Mouse (Mus musculus): ENCODE measurements around the gene Kmt5c. TPM values are rescaled to one million over a fixed set of nuclear protein-coding genes. Genes with fewer than 3 reads are reported as not detected.
A peak's percentile ranks its signal among the peaks of the same experiment; 100 is the strongest.
"Not testable (repeated sequence)": the region's sequence is repeated elsewhere in the genome, so short reads cannot be mapped to it uniquely, and the experiment has no call there.

Kmt5c gene
- polyA plus RNA-seq, 1 experiment from 2014 or later, result 84.7 TPM

- H3K4me2 ChIP-seq, result peak overlapping the region; percentile 52; the same call in 1 of the 2 replicates
- ATAC-seq (ENCODE audit: low read depth), result no peak
- H3K4me3 ChIP-seq, result no peak overlapping the region
- no peaks in the 10 kb centered on the region for H3K36me3 ChIP-seq
- H3K27me3 ChIP-seq, result peaks cover 89% of the 10 kb centered on the region
- peak overlapping the region; percentile 53; the same call in 1 of the 2 replicates for H3K9ac ChIP-seq
- H3K9me3 ChIP-seq, result no peaks in the 10 kb centered on the region
- H3K4me1 ChIP-seq (replicated peaks), result peaks cover 14% of the 10 kb centered on the region
- 4% methylated on average over 20 of the region's 20 CpGs for WGBS
- H3K27ac ChIP-seq (replicated peaks), result no peak overlapping the region
Measured at GRCm38 (mm10) chr7:4777851-4778637, 38.1 kb downstream of the Kmt5c start.

- WGBS, result 39% methylated on average over 5 of the region's 5 CpGs
- H3K27me3 ChIP-seq, result peaks cover 72% of the 10 kb centered on the region
Measured at GRCm38 (mm10) chr7:4779921-4780320, 40.0 kb downstream of the Kmt5c start.

GRCm38 (mm10) chr7:4782130-4782529 lies 42.2 kb downstream of the Kmt5c start:
- Histone ChIP-seq H3K4me3 (no peak overlapping the region), H3K9me3 (no peaks in the 10 kb centered on the region), H3K27me3 (peaks cover 50% of the 10 kb centered on the region), H3K4me2 (no peak overlapping the region), H3K36me3 (no peaks in the 10 kb centered on the region), H3K27ac (replicated peaks) (no peak overlapping the region), H3K4me1 (replicated peaks) (peaks cover 8% of the 10 kb centered on the region), H3K9ac (no peak overlapping the region)
- no peak for ATAC-seq (ENCODE audit: low read depth)
- WGBS, result 48% methylated on average over 3 of the region's 3 CpGs

More at GRCm38 (mm10) chr7:4779921-4780320, 40.0 kb downstream of the Kmt5c start:
- Histone ChIP-seq H3K9ac (no peak overlapping the region), H3K4me3 (no peak overlapping the region), H3K27ac (replicated peaks) (no peak overlapping the region), H3K4me2 (no peak overlapping the region), H3K9me3 (no peaks in the 10 kb centered on the region), H3K36me3 (no peaks in the 10 kb centered on the region), H3K4me1 (replicated peaks) (peaks cover 14% of the 10 kb centered on the region)
- no peak for ATAC-seq (ENCODE audit: low read depth)

- Histone ChIP-seq H3K4me2 (no peak within 1 kb of the TSS), H3K9me3 (no peaks in the 10 kb centered on the region), H3K27me3 (peaks cover 50% of the 10 kb centered on the region), H3K4me3 (no peak within 1 kb of the TSS), H3K36me3 (no peaks in the 10 kb centered on the region), H3K9ac (no peak within 1 kb of the TSS), H3K27ac (replicated peaks) (no peak within 1 kb of the TSS), H3K4me1 (replicated peaks) (peaks cover 3% of the 10 kb centered on the region; the same call in 1 of the 2 replicates)
- 68% methylated on average over 2 of the region's 2 CpGs for WGBS
- no peak for ATAC-seq (ENCODE audit: low read depth)
Measured at GRCm38 (mm10) chr7:4782759-4783158, 42.8 kb downstream of the Kmt5c start, which contains the start of the genes Il11 and Tmem190. TSS of gene Il11 (minus strand) at chr7:4782859. TSS of gene Tmem190 (plus strand) at chr7:4782937.

- H3K9ac ChIP-seq, result no peak overlapping the region
- no peaks in the 10 kb centered on the region for H3K36me3 ChIP-seq
- H3K4me2 ChIP-seq, result no peak overlapping the region
- no peak for ATAC-seq (ENCODE audit: low read depth)
- peaks cover 6% of the 10 kb centered on the region for H3K4me1 ChIP-seq (replicated peaks)
- 81% methylated on average over 14 of the region's 14 CpGs for whole genome bisulfite sequencing
- no peak overlapping the region for H3K27ac ChIP-seq (replicated peaks)
- no peaks in the 10 kb centered on the region for H3K9me3 ChIP-seq
- H3K27me3 ChIP-seq, result peaks cover 46% of the 10 kb centered on the region
- no peak overlapping the region for H3K4me3 ChIP-seq
Measured at GRCm38 (mm10) chr7:4783667-4784268, 43.9 kb downstream of the Kmt5c start.

- 2% methylated on average over 64 of the region's 64 CpGs for WGBS
- H3K27ac ChIP-seq (replicated peaks), result peak overlapping the region; percentile 56; the same call in 1 of the 2 replicates
- ATAC-seq (ENCODE audit: low read depth), result peak; percentile 28
Measured at GRCm38 (mm10) chr7:4788499-4789435, 48.9 kb downstream of the Kmt5c start.

GRCm38 (mm10) chr7:4789436-4789935 lies 49.6 kb downstream of the Kmt5c start, which contains the start of gene Tmem238:
TSS of gene Tmem238 (minus strand) at chr7:4789656.
- H3K4me1 ChIP-seq (replicated peaks), result peaks cover 26% of the 10 kb centered on the region
- 0 out of 2 replicates have a peak, but pooled peaks have one; percentile 3 for ATAC-seq (ENCODE audit: low read depth)

More at GRCm38 (mm10) chr7:4788499-4789435, 48.9 kb downstream of the Kmt5c start:
- Histone ChIP-seq H3K4me3 (peak overlapping the region; percentile 56), H3K9me3 (no peaks in the 10 kb centered on the region), H3K27me3 (peaks cover 25% of the 10 kb centered on the region), H3K36me3 (peaks cover 2% of the 10 kb centered on the region; the same call in 1 of the 2 replicates), H3K4me2 (peak overlapping the region; percentile 89), H3K4me1 (replicated peaks) (peaks cover 19% of the 10 kb centered on the region), H3K9ac (peak overlapping the region; percentile 84)

GRCm38 (mm10) chr7:4792278-4793212 lies 52.6 kb downstream of the Kmt5c start, which contains the start of gene Rpl28:
TSS of gene Rpl28 (plus strand) at chr7:4792874.
- Histone ChIP-seq H3K27ac (replicated peaks) (peak within 1 kb of the TSS; percentile 86), H3K4me1 (replicated peaks) (peaks cover 30% of the 10 kb centered on the region), H3K4me3 (peak within 1 kb of the TSS; percentile 59), H3K36me3 (peaks cover 40% of the 10 kb centered on the region), H3K4me2 (peak within 1 kb of the TSS; percentile 90), H3K9ac (peak within 1 kb of the TSS; percentile 85), H3K9me3 (no peaks in the 10 kb centered on the region), H3K27me3 (peaks cover 21% of the 10 kb centered on the region)
- peak; percentile 89 for ATAC-seq (ENCODE audit: low read depth)
- WGBS, result 2% methylated on average over 54 of the region's 54 CpGs

More at GRCm38 (mm10) chr7:4789436-4789935, 49.6 kb downstream of the Kmt5c start, which contains the start of gene Tmem238:
- Histone ChIP-seq H3K9me3 (no peaks in the 10 kb centered on the region), H3K36me3 (peaks cover 9% of the 10 kb centered on the region), H3K4me2 (peak within 1 kb of the TSS; percentile 89), H3K4me3 (peak within 1 kb of the TSS; percentile 56), H3K27ac (replicated peaks) (peak within 1 kb of the TSS; percentile 56; the same call in 1 of the 2 replicates), H3K27me3 (peaks cover 25% of the 10 kb centered on the region), H3K9ac (peak within 1 kb of the TSS; percentile 84)
- WGBS, result 9% methylated on average over 40 of the region's 40 CpGs

GRCm38 (mm10) chr7:4793248-4793647 lies 53.3 kb downstream of the Kmt5c start:
- under 1% methylated on average over 31 of the region's 31 CpGs for whole genome bisulfite sequencing
- Histone ChIP-seq H3K9ac (peak overlapping the region; percentile 85), H3K27ac (replicated peaks) (peak overlapping the region; percentile 86), H3K27me3 (peaks cover 17% of the 10 kb centered on the region), H3K36me3 (peaks cover 44% of the 10 kb centered on the region), H3K4me3 (peak overlapping the region; percentile 59), H3K4me1 (replicated peaks) (peaks cover 30% of the 10 kb centered on the region), H3K4me2 (peak overlapping the region; percentile 90)
- not testable (repeated sequence) for ATAC-seq (ENCODE audit: low read depth); H3K9me3 ChIP-seq

GRCm38 (mm10) chr7:4793674-4794073 lies 53.8 kb downstream of the Kmt5c start:
- Histone ChIP-seq H3K9me3 (no peaks in the 10 kb centered on the region), H3K4me1 (replicated peaks) (peaks cover 25% of the 10 kb centered on the region), H3K4me3 (peak overlapping the region; percentile 59), H3K9ac (peak overlapping the region; percentile 85), H3K36me3 (peaks cover 46% of the 10 kb centered on the region), H3K27me3 (peaks cover 13% of the 10 kb centered on the region), H3K4me2 (peak overlapping the region; percentile 90), H3K27ac (replicated peaks) (no peak overlapping the region)
- ATAC-seq (ENCODE audit: low read depth), result no peak
- 52% methylated on average over 4 of the region's 4 CpGs for WGBS

Data from neural tube, embryonic 13.5 days (tissue).